Mouse (Mus musculus): ENCODE results near the gene Hormad2.

The Hormad2 gene

GRCm38 (mm10) chr11:4310324-4310723, 130.6 kb downstream of the Hormad2 start:
- no peaks in the 10 kb centered on the region for H3K27me3 ChIP-seq (ENCODE audit: control insufficient read depth, insufficient read depth, low read length, poor library complexity, severe bottlenecking)
- DNase-seq (ENCODE audit: low read depth, low spot score), result no peak

DNA sequence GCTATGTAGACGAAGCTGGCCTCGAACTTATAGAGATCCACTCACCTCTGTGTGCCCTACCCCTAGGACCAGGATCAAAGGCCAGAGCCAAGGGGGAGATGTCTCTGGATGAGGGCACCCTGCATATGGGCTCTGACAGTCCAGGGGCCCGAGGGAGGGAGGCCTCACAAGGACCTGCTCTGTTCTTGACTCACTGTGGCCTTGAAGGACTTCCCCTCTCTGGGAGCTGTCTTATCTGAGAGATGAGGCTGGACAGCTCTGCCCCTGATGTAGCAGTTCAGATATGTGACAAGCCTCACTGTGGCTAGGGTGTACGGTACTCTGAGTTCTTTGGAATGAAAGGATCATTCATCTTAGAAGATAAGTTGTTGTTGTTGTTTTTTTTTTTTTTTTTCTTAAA, 131.3 kb downstream of the Hormad2 start:
- H3K27me3 ChIP-seq (ENCODE audit: control insufficient read depth, insufficient read depth, low read length, poor library complexity, severe bottlenecking), result no peaks in the 10 kb centered on the region
- DNase-seq (ENCODE audit: low read depth, low spot score), result no peak
- H3K36me3 ChIP-seq (ENCODE audit: control insufficient read depth, insufficient read depth, low read length, poor library complexity, severe bottlenecking), result no peaks in the 10 kb centered on the region

More at GRCm38 (mm10) chr11:4310324-4310723, 130.6 kb downstream of the Hormad2 start:
- H3K36me3 ChIP-seq (ENCODE audit: control insufficient read depth, insufficient read depth, low read length, poor library complexity, severe bottlenecking), result no peaks in the 10 kb centered on the region

DNA sequence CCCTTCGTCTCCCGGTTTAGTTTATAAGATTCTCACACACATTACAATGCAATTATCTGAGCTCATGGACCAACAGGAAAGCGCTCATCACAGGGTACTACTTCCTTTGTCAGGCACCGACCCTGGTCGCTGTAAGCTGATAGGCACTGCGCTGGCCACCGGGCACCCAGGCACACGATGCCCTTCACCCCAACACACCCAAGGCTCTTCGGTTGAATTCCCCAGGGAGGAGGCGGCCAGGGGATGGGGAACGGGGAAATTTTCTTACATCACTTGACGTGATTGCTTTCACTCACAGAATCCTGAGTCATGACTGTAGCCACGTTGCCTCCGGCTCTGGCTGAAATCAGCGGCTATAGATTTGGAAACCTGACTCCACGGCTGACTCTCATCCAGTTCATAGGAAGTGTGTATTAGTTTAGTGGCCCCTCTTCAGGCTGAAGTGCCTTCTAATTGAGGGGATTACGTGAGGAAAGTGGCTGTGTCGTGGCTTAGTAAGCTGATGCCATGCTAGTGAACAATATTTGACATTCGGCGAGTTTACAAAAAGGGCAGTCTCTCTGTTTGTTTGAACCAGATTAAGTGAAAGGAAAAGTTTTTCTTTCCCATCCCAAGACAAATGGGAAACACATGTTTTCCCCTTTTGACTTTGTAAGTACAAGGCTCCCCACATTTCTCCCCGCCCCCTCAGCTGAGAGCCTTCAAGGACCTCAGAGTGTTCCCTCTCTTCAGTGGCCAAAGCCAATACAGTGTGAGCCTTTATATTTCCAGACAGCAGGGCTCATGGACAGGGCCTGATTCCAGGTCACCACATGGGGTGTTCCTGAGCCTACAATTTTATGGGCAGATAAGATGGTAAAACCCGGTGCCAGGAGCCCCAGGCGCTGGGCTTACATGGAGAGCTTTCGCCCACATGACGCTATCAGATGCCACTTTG, 132.1 kb downstream of the Hormad2 start:
- no peaks in the 10 kb centered on the region for H3K36me3 ChIP-seq (ENCODE audit: control insufficient read depth, insufficient read depth, low read length, poor library complexity, severe bottlenecking)
- H3K27me3 ChIP-seq (ENCODE audit: control insufficient read depth, insufficient read depth, low read length, poor library complexity, severe bottlenecking), result no peaks in the 10 kb centered on the region
- DNase-seq (ENCODE audit: low read depth, low spot score), result no peak

- Histone ChIP-seq H3K27me3 (ENCODE audit: control insufficient read depth, insufficient read depth, low read length, poor library complexity, severe bottlenecking) (no peaks in the 10 kb centered on the region), H3K36me3 (ENCODE audit: control insufficient read depth, insufficient read depth, low read length, poor library complexity, severe bottlenecking) (no peaks in the 10 kb centered on the region)
- DNase-seq (ENCODE audit: low read depth, low spot score), result no peak
These were observed 132.8 kb downstream of the Hormad2 start for GRCm38 (mm10) chr11:4308060-4308513.

DNA sequence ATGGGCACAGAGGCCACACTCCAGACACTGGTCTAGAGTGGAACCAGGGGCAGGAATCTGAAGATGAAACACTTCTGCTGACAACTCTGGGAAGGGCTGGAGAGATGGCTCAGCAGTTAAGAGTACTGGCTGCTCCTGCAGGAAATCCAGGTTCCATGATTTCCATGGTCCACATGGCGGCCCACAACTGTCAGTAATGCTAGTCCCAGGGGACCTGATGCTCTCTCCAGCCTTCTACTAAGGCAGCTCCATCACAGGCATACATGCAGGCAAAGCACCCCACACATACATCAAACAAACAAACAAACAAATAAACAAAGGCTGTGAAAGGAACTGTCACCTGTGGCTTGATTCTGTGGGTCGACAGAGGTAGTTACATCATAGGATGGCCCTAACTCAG, 134.8 kb downstream of the Hormad2 start:
- H3K36me3 ChIP-seq (ENCODE audit: control insufficient read depth, insufficient read depth, low read length, poor library complexity, severe bottlenecking), result no peaks in the 10 kb centered on the region
- no peaks in the 10 kb centered on the region for H3K27me3 ChIP-seq (ENCODE audit: control insufficient read depth, insufficient read depth, low read length, poor library complexity, severe bottlenecking)
- no peak for DNase-seq (ENCODE audit: low read depth, low spot score)

DNA sequence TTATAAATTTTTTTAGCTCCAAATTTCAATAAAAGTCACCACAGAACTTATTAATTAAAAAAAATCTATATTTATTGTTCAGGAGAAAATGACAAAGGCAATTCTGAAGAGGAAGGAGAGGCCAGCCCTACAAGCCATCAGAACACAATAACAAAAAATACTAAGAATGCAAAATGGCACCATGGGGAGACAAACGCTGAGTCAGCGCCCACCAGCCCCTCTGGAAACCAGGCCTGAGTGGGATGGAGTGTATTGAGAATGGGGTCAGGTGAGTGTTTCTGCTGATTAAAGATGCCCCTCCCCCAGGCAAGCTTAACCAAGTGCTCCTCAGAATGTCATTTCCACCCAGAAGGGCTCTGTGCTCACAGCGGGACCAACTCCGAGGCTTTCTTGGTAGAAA, 135.8 kb downstream of the Hormad2 start:
- Histone ChIP-seq H3K27me3 (ENCODE audit: control insufficient read depth, insufficient read depth, low read length, poor library complexity, severe bottlenecking) (no peaks in the 10 kb centered on the region), H3K36me3 (ENCODE audit: control insufficient read depth, insufficient read depth, low read length, poor library complexity, severe bottlenecking) (no peaks in the 10 kb centered on the region)
- no peak for DNase-seq (ENCODE audit: low read depth, low spot score)

DNA sequence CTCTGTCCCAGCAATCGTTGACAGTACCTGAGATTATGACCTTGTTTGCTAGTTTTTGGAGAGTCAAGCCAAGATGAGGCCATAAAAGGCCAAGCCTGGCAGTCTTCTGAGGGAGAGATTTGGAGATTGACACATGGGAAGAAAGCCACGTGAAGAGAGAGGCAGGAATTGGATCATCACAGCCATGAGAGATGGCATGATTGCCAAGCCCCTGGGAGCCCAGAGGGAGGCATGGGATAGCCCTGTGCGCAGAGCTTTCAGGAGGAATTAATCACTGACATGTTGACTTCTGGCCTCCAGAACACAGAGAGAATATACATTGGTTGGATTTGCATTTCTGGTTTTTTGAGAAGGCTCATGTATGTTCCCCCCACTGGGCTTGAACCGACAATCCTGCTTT, 136.7 kb downstream of the Hormad2 start:
- H3K27me3 ChIP-seq (ENCODE audit: control insufficient read depth, insufficient read depth, low read length, poor library complexity, severe bottlenecking), result no peaks in the 10 kb centered on the region
- DNase-seq (ENCODE audit: low read depth, low spot score), result no peak
- H3K36me3 ChIP-seq (ENCODE audit: control insufficient read depth, insufficient read depth, low read length, poor library complexity, severe bottlenecking), result no peaks in the 10 kb centered on the region

- no peaks in the 10 kb centered on the region for H3K27me3 ChIP-seq (ENCODE audit: control insufficient read depth, insufficient read depth, low read length, poor library complexity, severe bottlenecking)
- DNase-seq (ENCODE audit: low read depth, low spot score), result no peak
- no peaks in the 10 kb centered on the region for H3K36me3 ChIP-seq (ENCODE audit: control insufficient read depth, insufficient read depth, low read length, poor library complexity, severe bottlenecking)
These were observed 137.9 kb downstream of the Hormad2 start for GRCm38 (mm10) chr11:4303033-4303432.

GRCm38 (mm10) chr11:4302363-4302913, 138.5 kb downstream of the Hormad2 start:
- Histone ChIP-seq H3K36me3 (ENCODE audit: control insufficient read depth, insufficient read depth, low read length, poor library complexity, severe bottlenecking) (no peaks in the 10 kb centered on the region), H3K27me3 (ENCODE audit: control insufficient read depth, insufficient read depth, low read length, poor library complexity, severe bottlenecking) (no peaks in the 10 kb centered on the region)
- no peak for DNase-seq (ENCODE audit: low read depth, low spot score)

DNA sequence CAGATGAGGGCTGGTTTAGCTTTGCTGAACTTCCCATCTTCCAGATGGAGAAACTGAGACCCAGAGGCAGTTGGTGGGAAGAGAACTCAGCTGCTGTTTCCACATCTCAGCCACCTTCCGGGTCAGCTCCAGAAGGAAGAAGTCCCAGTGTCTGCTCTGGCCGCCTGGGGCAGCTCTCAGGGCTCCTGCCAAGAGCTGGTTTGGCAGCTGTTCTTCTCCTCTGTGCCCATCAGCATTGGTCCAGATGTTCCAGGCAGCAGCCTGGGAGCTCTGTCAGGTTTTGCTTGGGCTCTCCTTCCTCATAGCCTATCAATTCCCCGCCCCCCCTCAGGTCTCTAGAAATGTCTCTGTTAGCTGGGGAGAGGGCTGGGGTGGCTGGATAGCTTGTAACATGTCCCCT, 140.2 kb downstream of the Hormad2 start:
- no peaks in the 10 kb centered on the region for H3K27me3 ChIP-seq (ENCODE audit: control insufficient read depth, insufficient read depth, low read length, poor library complexity, severe bottlenecking)
- H3K36me3 ChIP-seq (ENCODE audit: control insufficient read depth, insufficient read depth, low read length, poor library complexity, severe bottlenecking), result no peaks in the 10 kb centered on the region
- DNase-seq (ENCODE audit: low read depth, low spot score), result no peak

DNA sequence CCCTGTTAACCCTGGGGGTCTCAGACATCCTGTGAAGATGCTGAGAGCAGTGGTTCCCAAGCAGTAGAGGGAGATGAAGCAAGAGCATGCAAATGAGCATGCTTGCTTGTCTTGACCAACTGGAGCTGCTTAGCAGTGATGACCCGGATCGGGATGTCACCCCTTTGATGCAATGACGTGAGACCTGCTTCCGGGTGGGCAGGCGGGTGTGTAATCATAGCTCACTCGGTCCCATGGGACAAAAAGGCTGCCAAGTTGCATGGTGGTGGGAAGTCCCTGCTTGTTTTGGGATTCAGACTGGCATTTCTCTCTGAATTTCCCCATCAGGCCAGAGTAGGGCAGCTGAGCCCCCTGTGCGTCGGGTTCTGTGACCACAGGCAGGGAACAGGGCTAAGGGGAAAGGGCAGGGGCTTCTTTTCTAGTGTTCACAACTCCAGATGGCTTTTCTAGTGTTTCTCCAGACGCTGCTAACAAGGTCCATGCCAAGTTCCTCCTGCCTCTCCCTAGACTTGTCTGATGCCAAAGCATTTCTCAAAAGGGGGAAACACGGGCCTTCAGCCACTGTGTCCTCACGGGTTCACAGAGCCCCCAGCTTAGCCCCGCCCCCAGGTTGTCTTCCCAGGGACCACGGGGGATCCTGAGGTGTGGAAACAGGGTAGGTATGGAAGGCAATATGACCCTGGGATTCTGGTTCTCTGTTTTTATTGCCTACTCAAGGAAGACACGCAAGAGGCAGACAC, 141.0 kb downstream of the Hormad2 start:
- H3K36me3 ChIP-seq (ENCODE audit: control insufficient read depth, insufficient read depth, low read length, poor library complexity, severe bottlenecking), result no peaks in the 10 kb centered on the region
- H3K27me3 ChIP-seq (ENCODE audit: control insufficient read depth, insufficient read depth, low read length, poor library complexity, severe bottlenecking), result no peaks in the 10 kb centered on the region
- no peak for DNase-seq (ENCODE audit: low read depth, low spot score)

- Histone ChIP-seq H3K27me3 (ENCODE audit: control insufficient read depth, insufficient read depth, low read length, poor library complexity, severe bottlenecking) (no peaks in the 10 kb centered on the region), H3K36me3 (ENCODE audit: control insufficient read depth, insufficient read depth, low read length, poor library complexity, severe bottlenecking) (no peaks in the 10 kb centered on the region)
- DNase-seq (ENCODE audit: low read depth, low spot score), result no peak
These were observed 141.7 kb downstream of the Hormad2 start for GRCm38 (mm10) chr11:4299191-4299590.

- Histone ChIP-seq H3K27me3 (ENCODE audit: control insufficient read depth, insufficient read depth, low read length, poor library complexity, severe bottlenecking) (no peaks in the 10 kb centered on the region), H3K36me3 (ENCODE audit: control insufficient read depth, insufficient read depth, low read length, poor library complexity, severe bottlenecking) (no peaks in the 10 kb centered on the region)
- DNase-seq (ENCODE audit: low read depth, low spot score), result no peak
These were observed 142.3 kb downstream of the Hormad2 start for GRCm38 (mm10) chr11:4298615-4299014.

DNA sequence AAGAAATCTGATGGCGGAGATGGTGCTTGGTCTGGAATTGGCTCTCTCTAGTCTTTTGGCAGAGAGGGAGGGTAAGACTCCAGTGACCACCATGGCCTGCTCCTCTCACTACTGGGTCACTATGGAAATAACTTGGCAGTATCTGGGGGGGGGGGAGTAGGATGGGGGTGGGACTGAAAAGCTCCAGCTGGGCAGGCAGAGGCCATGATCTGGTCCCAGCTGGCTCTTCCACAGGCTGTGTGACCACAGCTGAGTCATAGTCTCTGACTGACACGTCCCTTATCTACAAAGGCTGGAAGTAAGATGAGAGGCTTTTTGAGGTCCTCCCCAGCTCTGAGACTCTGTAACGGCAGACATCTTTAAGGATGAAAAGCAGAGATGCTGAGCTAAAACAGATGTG, 143.2 kb downstream of the Hormad2 start:
- Histone ChIP-seq H3K27me3 (ENCODE audit: control insufficient read depth, insufficient read depth, low read length, poor library complexity, severe bottlenecking) (no peaks in the 10 kb centered on the region), H3K36me3 (ENCODE audit: control insufficient read depth, insufficient read depth, low read length, poor library complexity, severe bottlenecking) (no peaks in the 10 kb centered on the region)
- no peak for DNase-seq (ENCODE audit: low read depth, low spot score)

Measured in splenic B cell, adult 2 months (primary cell).